Mouse (Mus musculus) embryonic fibroblast, embryonic 13.5 days (primary cell): ENCODE data around the gene Smpd3. TPM values are rescaled to one million over a fixed set of nuclear protein-coding genes. Genes with fewer than 3 reads are reported as not detected.

Experiments used
- H3K27ac ChIP-seq: 2 replicates; pipeline ENCODE4 v1.5.1; 2012; ENCODE audit warnings: low read length, control low read depth, inconsistent platforms; ENCODE audit not compliant: insufficient read depth
- H3K4me1 ChIP-seq: 2 replicates; pipeline ENCODE4 v1.6.1; 2011; ENCODE audit warnings: low read length; ENCODE audit not compliant: control insufficient read depth, insufficient read depth
- H3K4me3 ChIP-seq: 2 replicates; pipeline ENCODE4 v1.5.1; 2011; ENCODE audit warnings: mild to moderate bottlenecking, control low read depth, low read length; ENCODE audit not compliant: insufficient read depth
- CTCF ChIP-seq: IDR thresholded peaks from 2 replicates; pipeline ENCODE4 v1.5.1; 2011; ENCODE audit warnings: mild to moderate bottlenecking, control low read depth, low read length, moderate library complexity, borderline replicate concordance; ENCODE audit not compliant: insufficient read depth
- POLR2A ChIP-seq: IDR thresholded peaks from 2 replicates; pipeline ENCODE4 v1.6.1; 2011; ENCODE audit warnings: low read depth, mild to moderate bottlenecking, control low read depth, low read length, moderate library complexity
- polyA plus RNA-seq: library from polyadenylated mRNA; stranded (reverse); fragments of >200 nt; gene quantifications from 2 replicates; pipeline ENCODE4 v1.2.4, GENCODE M21; 2011; ENCODE audit warnings: low read depth; ENCODE audit not compliant: missing spikeins, insufficient read length

Gene Smpd3
- polyA plus RNA-seq, 1 experiment: 0.37 TPM

DNA sequence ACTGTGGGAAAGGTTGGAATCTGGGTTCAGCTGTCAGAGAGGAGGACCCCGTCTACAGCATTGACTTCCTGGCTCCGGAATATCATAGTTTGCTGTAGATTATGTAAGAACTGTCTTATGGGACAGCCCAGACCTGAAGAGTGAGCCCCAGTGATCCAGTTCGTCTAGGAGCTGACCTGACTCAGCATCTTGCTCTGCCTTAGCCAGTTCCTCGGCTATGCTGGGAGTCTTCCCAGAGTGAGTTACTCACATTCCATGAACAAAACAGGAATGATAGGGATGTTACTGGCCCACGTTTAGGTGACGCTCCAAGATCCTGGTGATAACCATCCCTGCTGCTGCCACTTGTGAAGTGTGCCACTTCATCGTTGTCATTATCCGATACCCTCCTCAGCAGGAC lies 25.5 kb upstream of the Smpd3 start:
- H3K4me3 ChIP-seq: no peak overlapping the region
- TF ChIP-seq POLR2A: no peak
- no peak for TF ChIP-seq CTCF

DNA sequence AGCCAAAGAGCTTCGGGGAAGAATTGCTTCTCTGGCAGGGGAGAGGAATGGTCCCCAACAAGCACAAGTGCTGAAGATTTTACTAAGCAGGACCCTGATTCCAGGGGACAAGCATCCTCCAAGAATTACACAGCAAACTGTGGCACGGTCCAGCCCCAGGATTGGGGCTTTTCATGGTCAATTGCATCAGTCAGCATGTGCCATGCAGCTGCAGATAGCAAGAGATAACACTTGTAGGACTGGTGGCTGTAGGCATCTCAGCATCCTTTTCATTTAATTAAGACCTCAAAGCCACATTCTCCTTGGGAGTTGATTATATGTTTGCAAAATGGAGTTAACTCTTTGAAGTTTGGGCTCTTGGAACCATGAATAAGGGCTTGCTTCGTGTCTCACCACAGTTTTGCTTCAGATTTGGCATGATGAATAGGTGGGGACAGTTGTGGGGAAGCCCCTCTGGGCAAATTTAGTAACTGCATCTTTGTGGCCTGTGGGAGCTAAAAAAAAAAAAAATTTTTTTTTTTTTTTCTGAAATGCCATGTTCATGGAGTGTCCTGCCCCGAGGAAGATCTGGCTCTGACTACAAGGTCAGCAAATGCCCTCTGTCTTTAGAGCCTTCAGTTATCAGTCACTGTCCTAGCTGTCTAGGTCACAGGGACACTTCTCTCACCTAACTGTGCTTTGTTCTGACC lies 22.0 kb upstream of the Smpd3 start:
- Histone ChIP-seq H3K4me1 (peaks cover 2% of the 10 kb centered on the region; the same call in 1 of the 2 replicates), H3K4me3 (no peak overlapping the region), H3K27ac (no peak overlapping the region)
- no peak for TF ChIP-seq CTCF
- TF ChIP-seq POLR2A: no peak

More for the DNA sequence above, 25.5 kb upstream of the Smpd3 start:
- Histone ChIP-seq H3K27ac (peak overlapping the region; percentile 27; the same call in 1 of the 2 replicates), H3K4me1 (peaks cover 2% of the 10 kb centered on the region; the same call in 1 of the 2 replicates)

DNA sequence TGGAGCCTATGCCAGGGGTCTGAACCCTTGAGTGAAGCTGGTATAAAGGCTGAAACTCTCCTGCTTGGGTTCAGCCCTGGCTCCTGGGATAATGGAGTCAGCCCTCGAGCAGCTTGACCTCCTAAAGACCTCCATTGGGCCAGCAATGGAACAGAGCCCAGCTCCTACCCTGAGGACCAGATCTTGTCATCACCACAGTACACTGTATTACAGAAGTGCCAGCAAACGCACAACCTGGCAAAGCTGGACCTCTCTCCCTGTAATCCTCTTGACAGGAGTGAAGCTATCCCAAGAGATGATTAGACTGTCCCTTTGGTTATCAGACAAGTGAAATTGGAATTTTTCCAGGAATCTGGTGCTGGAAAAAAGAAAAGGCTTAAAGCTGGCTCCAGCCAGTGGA lies 13.3 kb upstream of the Smpd3 start:
- H3K4me3 ChIP-seq: no peak overlapping the region
- H3K4me1 ChIP-seq: peaks cover 6% of the 10 kb centered on the region; the same call in 1 of the 2 replicates
- TF ChIP-seq POLR2A: no peak
- no peak for TF ChIP-seq CTCF
- H3K27ac ChIP-seq: no peak overlapping the region

DNA sequence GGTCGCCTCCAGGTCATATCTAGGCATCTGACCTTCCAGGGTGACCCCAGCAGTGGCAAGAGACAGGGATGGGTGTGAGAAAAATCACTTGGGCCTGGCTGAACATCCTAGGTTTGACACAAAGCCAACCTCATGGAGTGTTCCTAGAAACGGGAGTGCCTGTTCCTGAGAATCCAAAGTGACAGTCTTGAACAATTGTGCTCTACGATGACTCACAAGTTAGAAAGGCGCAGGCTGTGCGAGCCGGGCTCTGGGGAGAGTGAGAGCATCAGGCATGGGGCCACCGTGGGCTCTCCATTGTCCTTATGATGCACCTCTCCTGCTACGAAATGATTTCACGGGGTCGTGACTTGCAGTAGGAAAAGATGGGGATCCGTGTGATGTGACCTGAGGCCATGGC lies 11.6 kb upstream of the Smpd3 start:
- H3K4me1 ChIP-seq: peaks cover 6% of the 10 kb centered on the region; the same call in 1 of the 2 replicates
- H3K27ac ChIP-seq: peak overlapping the region; percentile 4; the same call in 1 of the 2 replicates
- no peak for TF ChIP-seq POLR2A
- TF ChIP-seq CTCF: no peak
- H3K4me3 ChIP-seq: no peak overlapping the region

DNA sequence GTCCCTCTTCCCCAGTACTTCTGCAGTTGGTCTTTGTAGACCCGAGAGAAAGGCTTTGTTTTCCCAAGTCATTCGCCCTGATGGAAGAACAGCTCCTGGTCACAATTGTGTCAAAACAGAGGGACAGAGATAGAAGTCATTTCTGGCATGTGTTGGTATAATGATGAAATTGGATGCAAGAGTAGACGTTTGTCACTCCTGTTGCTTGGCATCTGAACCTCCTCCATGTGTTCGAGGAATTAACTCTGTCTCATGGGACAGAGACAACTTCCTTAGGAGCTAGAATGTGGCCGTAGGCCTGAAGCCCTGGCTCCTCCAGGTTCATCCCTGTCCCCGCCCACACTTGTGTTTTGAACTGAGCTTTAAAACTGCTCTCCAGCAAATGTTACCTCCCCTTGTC lies 8.3 kb upstream of the Smpd3 start:
- TF ChIP-seq POLR2A: no peak
- TF ChIP-seq CTCF: no peak
- Histone ChIP-seq H3K4me3 (no peak overlapping the region), H3K27ac (no peak overlapping the region), H3K4me1 (peaks cover 6% of the 10 kb centered on the region; the same call in 1 of the 2 replicates)

DNA sequence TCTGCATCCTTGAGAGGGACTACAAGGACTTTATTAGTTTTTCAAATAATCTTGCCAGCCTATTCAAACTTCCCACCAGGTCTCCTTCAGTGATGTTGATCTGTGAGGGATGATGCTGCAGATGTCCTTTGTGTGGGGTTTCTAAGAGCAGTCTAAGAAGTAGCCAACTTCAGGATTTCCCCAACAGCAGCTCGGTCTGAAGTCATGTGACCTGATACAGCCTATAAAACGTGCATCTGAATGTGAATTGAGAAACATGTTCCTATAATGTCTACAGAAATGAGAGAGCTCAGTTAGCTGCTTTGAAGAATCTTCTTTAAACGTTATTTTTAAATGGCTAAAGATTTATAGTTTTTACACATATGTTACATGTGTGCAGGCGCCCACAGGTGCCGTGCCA lies 5.7 kb upstream of the Smpd3 start:
- TF ChIP-seq CTCF (no peak), POLR2A (no peak)
- Histone ChIP-seq H3K27ac (no peak overlapping the region), H3K4me3 (no peak overlapping the region), H3K4me1 (peaks cover 4% of the 10 kb centered on the region)

DNA sequence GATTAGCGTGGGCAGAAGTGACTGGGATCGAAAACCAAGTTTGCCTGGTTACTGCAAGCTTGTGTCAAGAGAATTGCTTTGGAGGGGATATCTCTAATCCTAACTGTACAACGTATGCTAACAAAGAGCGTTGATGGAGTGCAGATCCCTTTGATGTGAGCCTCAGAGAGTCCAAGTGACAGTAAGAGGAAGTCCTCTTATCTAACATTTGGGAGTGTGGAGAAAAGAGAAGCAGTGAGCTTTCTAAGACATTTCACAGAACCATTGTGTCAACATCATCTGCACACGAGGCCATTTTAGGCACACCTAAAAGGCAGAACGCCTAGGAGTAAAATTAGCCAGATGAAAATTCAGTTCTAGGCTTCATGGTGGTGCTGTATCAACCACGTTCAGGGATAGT lies 5.0 kb upstream of the Smpd3 start:
- Histone ChIP-seq H3K27ac (no peak overlapping the region), H3K4me3 (no peak overlapping the region)
- no peak for TF ChIP-seq POLR2A
- no peak for TF ChIP-seq CTCF

DNA sequence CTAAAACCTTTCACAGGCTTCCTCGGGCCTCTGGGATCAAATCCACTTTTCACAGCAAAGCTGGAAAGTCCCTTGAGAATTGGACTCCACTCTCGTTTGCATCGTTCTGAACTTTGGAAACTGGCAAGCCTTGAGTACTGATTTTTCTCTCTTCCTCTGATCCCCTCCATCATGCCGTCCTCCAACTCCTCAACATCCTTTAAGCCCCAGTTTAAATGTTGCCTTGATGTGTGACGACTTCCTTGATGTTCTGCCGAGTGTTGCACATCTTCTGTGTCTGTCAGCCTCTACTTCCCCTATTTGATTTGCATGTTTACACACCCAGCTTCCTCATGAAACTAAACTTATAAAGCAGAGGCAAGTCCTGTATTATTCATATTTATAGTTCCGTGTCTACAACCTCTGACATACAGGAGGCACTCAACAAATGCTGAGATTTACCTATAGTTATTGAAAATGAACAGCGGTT lies 987 bp upstream of the Smpd3 start:
- H3K27ac ChIP-seq: peak overlapping the region; percentile 45
- H3K4me3 ChIP-seq: peak overlapping the region; percentile 69

More for the DNA sequence above, 5.0 kb upstream of the Smpd3 start:
- peaks cover 4% of the 10 kb centered on the region for H3K4me1 ChIP-seq

DNA sequence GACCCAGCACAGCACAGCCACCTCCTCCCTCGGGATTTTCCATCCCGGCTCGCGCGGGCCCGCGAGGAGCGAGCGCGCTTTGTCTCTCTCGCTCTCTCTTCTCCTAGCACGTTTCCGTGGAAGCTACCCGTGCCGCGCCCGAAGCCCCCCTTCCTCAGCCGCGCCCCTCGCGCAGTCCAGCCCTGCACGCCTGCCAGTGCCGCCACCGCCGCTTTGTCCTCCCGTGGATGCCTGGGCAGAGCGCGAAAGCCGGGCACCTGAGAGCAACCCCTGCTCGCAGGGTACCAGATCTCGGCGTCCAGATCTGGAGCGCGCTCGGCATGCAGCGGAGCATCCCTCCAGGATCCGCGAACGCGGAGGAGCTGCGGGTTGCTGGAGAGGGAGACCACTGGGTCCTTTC lies 1.2 kb downstream of the Smpd3 start:
- H3K4me1 ChIP-seq: peaks cover 4% of the 10 kb centered on the region
- TF ChIP-seq CTCF: no peak
- no peak for TF ChIP-seq POLR2A
- H3K27ac ChIP-seq: no peak overlapping the region
- no peak overlapping the region for H3K4me3 ChIP-seq

More for the DNA sequence above, 987 bp upstream of the Smpd3 start:
- TF ChIP-seq POLR2A (no peak), CTCF (no peak)
- peaks cover 4% of the 10 kb centered on the region for H3K4me1 ChIP-seq

DNA sequence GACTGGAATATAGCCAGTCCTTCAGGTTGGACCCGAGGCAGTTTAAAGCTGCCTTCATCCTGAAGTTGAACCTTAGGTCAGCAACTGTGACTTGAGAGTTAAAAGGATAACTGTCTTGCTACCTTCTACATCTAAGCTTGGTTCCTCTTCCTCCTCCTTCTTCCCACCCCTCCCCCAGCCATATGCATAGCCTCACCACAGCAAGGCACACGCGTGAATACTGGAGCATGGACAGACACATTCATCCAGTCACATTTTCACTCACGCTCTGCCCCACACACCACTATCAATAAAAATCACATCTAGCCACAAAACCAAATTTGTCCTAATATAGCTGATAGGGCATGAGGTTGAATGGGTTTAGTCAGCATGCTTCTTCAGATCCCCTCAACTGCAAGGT lies 1.8 kb downstream of the Smpd3 start:
- Histone ChIP-seq H3K4me3 (no peak overlapping the region), H3K27ac (no peak overlapping the region), H3K4me1 (peaks cover 4% of the 10 kb centered on the region)
- TF ChIP-seq POLR2A (no peak), CTCF (no peak)
